26 mouse cellular contexts compared by ENCODE assay signal in the genomic region with DNA sequence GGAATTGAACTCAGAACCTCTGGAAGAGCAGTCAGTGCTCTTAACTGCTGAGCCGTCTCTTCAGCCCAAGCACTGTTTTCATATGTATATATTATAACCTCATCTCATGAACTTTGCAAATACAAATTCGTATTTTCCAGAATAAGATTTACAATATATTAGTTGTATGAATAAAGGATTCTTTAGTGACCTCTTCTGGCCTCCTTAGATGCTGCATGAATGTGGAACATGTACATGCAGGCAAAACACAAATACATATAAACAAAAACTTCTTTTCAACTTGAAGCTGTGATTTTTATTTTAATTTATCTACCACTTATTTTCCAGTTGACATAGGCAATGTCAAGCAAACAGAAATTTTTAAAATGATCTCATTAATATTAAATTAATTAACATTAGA. TPM values are rescaled to one million over a fixed set of nuclear protein-coding genes. Genes with fewer than 3 reads are reported as not detected.
A peak's percentile ranks its signal among the peaks of the same experiment; 100 is the strongest.
DNase-seq lines count a peak whose midpoint lies in the region; ATAC-seq and TF ChIP-seq lines count a peak whose summit lies in the region.
"Had no signal": no experiment of that assay in that cellular context is flagged by ENCODE, and none has a peak within 500 bp of the region (broad histone marks: within the 10 kb centered on the region; RNA-seq: fewer than 3 reads in every experiment).

No protein-coding gene starts in this region.

- no peak for ATAC-seq in midbrain, postnatal 0 days (ENCODE audit: low FRiP score)
- no peak for ATAC-seq in stomach, postnatal 0 days (ENCODE audit: low FRiP score, low TSS enrichment)

- no peak overlapping the region for H3K4me2 ChIP-seq in midbrain, postnatal 0 days (ENCODE audit: low read depth, low read length, poor library complexity, severe bottlenecking)
- H3K4me2 ChIP-seq in stomach, postnatal 0 days (replicated peaks; ENCODE audit: low read depth): no peak overlapping the region
- H3K4me2 ChIP-seq: embryonic facial prominence, embryonic 12.5 days; heart, embryonic 11.5 days; hindbrain, embryonic 12.5 days; limb, embryonic 15.5 days; lung, embryonic 15.5 days; midbrain, embryonic 11.5 days; neural tube, embryonic 15.5 days; stomach, embryonic 15.5 days had no signal

- H3K4me3 ChIP-seq in heart, adult 2 months: no peak overlapping the region
- H3K4me3 ChIP-seq in heart, embryonic 10.5 days: no peak overlapping the region
- H3K4me3 ChIP-seq in left cerebral cortex, adult 2 months: no peak overlapping the region
- no peak overlapping the region for H3K4me3 ChIP-seq in midbrain, postnatal 0 days (ENCODE audit: low read depth, low read length)
- no peak overlapping the region for H3K4me3 ChIP-seq in midbrain, embryonic 10.5 days
- H3K4me3 ChIP-seq in stomach, postnatal 0 days (ENCODE audit: low read depth, low read length): no peak overlapping the region
- H3K4me3 ChIP-seq: embryonic facial prominence, embryonic 12.5 days; hindbrain, embryonic 12.5 days; limb, embryonic 15.5 days; lung, embryonic 15.5 days; neural tube, embryonic 15.5 days; stomach, embryonic 15.5 days had no signal

- no peaks in the 10 kb centered on the region for H3K36me3 ChIP-seq in heart, adult 2 months (ENCODE audit: control insufficient read depth, insufficient read depth, low read length)
- H3K36me3 ChIP-seq in heart, embryonic 10.5 days: peaks cover 5% of the 10 kb centered on the region; the same call in 1 of the 2 replicates
- no peaks in the 10 kb centered on the region for H3K36me3 ChIP-seq in midbrain, postnatal 0 days (ENCODE audit: insufficient read depth, low read length)
- no peaks in the 10 kb centered on the region for H3K36me3 ChIP-seq in midbrain, embryonic 10.5 days
- H3K36me3 ChIP-seq in stomach, postnatal 0 days (ENCODE audit: control insufficient read depth, insufficient read depth, low read length): no peaks in the 10 kb centered on the region
- H3K36me3 ChIP-seq: embryonic facial prominence, embryonic 12.5 days; hindbrain, embryonic 12.5 days; lung, embryonic 15.5 days; neural tube, embryonic 15.5 days; stomach, embryonic 15.5 days had no signal

- peak; percentile 64 for TF ChIP-seq CTCF in heart, adult 2 months (IDR thresholded peaks at IDR 0.05)
- TF ChIP-seq CTCF in left cerebral cortex, adult 2 months (IDR thresholded peaks at IDR 0.05): peak; percentile 39
- TF ChIP-seq CTCF in midbrain, postnatal 0 days (IDR thresholded peaks at IDR 0.05): peak; percentile 30
- peak; percentile 54 for TF ChIP-seq CTCF in stomach, postnatal 0 days (IDR thresholded peaks at IDR 0.05; ENCODE audit: low read depth)

- H3K4me1 ChIP-seq in heart, adult 2 months (ENCODE audit: control insufficient read depth, insufficient read depth, low read length): no peaks in the 10 kb centered on the region
- H3K4me1 ChIP-seq in heart, embryonic 10.5 days: no peaks in the 10 kb centered on the region
- no peaks in the 10 kb centered on the region for H3K4me1 ChIP-seq in midbrain, postnatal 0 days (ENCODE audit: insufficient read depth, low read length)
- no peaks in the 10 kb centered on the region for H3K4me1 ChIP-seq in midbrain, embryonic 10.5 days
- H3K4me1 ChIP-seq in stomach, postnatal 0 days (replicated peaks; ENCODE audit: control insufficient read depth, insufficient read depth): no peaks in the 10 kb centered on the region
- H3K4me1 ChIP-seq: embryonic facial prominence, embryonic 12.5 days; hindbrain, embryonic 12.5 days; limb, embryonic 15.5 days; lung, embryonic 15.5 days; neural tube, embryonic 15.5 days; stomach, embryonic 15.5 days had no signal

- TF ChIP-seq POLR2A in heart, adult 2 months (IDR thresholded peaks at IDR 0.05; ENCODE audit: insufficient read depth, low read depth, low read length): no peak

- no peaks in the 10 kb centered on the region for H3K79me2 ChIP-seq in heart, adult 2 months (replicated peaks; ENCODE audit: control insufficient read depth, insufficient read depth, low read length)

- no peak overlapping the region for H3K9ac ChIP-seq in heart, adult 2 months (ENCODE audit: low read depth, low read length)
- no peak overlapping the region for H3K9ac ChIP-seq in midbrain, postnatal 0 days (replicated peaks; ENCODE audit: low read length, poor library complexity, severe bottlenecking)
- no peak overlapping the region for H3K9ac ChIP-seq in stomach, postnatal 0 days (ENCODE audit: low read length)
- H3K9ac ChIP-seq: embryonic facial prominence, embryonic 12.5 days; hindbrain, embryonic 12.5 days; limb, embryonic 15.5 days; lung, embryonic 15.5 days; neural tube, embryonic 15.5 days; stomach, embryonic 15.5 days had no signal

- no peak for DNase-seq in heart, adult 2 months
- DNase-seq in heart, embryonic 10.5 days (ENCODE audit: low spot score): no peak
- DNase-seq in left cerebral cortex, adult 2 months (ENCODE audit: extremely low spot score in 1 of 2, low spot score in 2 of 2): no peak
- no peak for DNase-seq in left cerebral cortex, postnatal 36 days (ENCODE audit: low spot score in 2 of 2)
- no peak for DNase-seq in midbrain, postnatal 0 days (ENCODE audit: low spot score)
- no peak for DNase-seq in midbrain, embryonic 10.5 days (ENCODE audit: low spot score)
- no peak for DNase-seq in stomach, postnatal 0 days (ENCODE audit: low spot score)
- no peak for DNase-seq in left cerebral cortex, adult 9 months (ENCODE audit: low spot score in 2 of 2)
- DNase-seq: adrenal gland, postnatal 36 days; cerebellum, adult 11-12 months; cerebellum, postnatal 14 days; heart, postnatal 10 days; kidney, adult 8-10 months; kidney, postnatal 14 days; left cerebral cortex, postnatal 4 days; right cerebral cortex, adult 18-20 months; right cerebral cortex, postnatal 4 days; thymus, adult 18-20 months had no signal

- H3K27me3 ChIP-seq in heart, adult 2 months (ENCODE audit: control insufficient read depth, insufficient read depth, low read length): no peaks in the 10 kb centered on the region
- no peaks in the 10 kb centered on the region for H3K27me3 ChIP-seq in heart, embryonic 10.5 days (ENCODE audit: insufficient read depth, poor library complexity, severe bottlenecking)
- no peaks in the 10 kb centered on the region for H3K27me3 ChIP-seq in midbrain, postnatal 0 days (ENCODE audit: insufficient read depth, low read length)
- H3K27me3 ChIP-seq in midbrain, embryonic 10.5 days (ENCODE audit: low read depth, poor library complexity, severe bottlenecking): no peaks in the 10 kb centered on the region
- no peaks in the 10 kb centered on the region for H3K27me3 ChIP-seq in stomach, postnatal 0 days (ENCODE audit: control insufficient read depth, insufficient read depth, low read length)
- H3K27me3 ChIP-seq: embryonic facial prominence, embryonic 12.5 days; hindbrain, embryonic 12.5 days; limb, embryonic 15.5 days; lung, embryonic 15.5 days; neural tube, embryonic 15.5 days; stomach, embryonic 15.5 days had no signal

- no peak overlapping the region for H3K27ac ChIP-seq in heart, adult 2 months
- no peak overlapping the region for H3K27ac ChIP-seq in heart, embryonic 10.5 days
- H3K27ac ChIP-seq in left cerebral cortex, adult 2 months: no peak overlapping the region
- H3K27ac ChIP-seq in midbrain, postnatal 0 days (ENCODE audit: low read depth, low read length): no peak overlapping the region
- H3K27ac ChIP-seq in midbrain, embryonic 10.5 days (replicated peaks): no peak overlapping the region
- H3K27ac ChIP-seq in stomach, postnatal 0 days (replicated peaks): no peak overlapping the region
- H3K27ac ChIP-seq: embryonic facial prominence, embryonic 12.5 days; hindbrain, embryonic 12.5 days; limb, embryonic 15.5 days; lung, embryonic 15.5 days; neural tube, embryonic 15.5 days; stomach, embryonic 15.5 days had no signal

- no peak for TF ChIP-seq EP300 in heart, adult 2 months (IDR thresholded peaks at IDR 0.05; ENCODE audit: insufficient read depth, low read depth, low read length)
- TF ChIP-seq EP300 in stomach, postnatal 0 days (optimal IDR thresholded peaks at IDR 0.05): no peak

- intact Hi-C loops in heart, adult 2 months (cut with DNase I): loop anchor here (1.0 kb wide), 1 partner anchor 138 kb away; no protein-coding TSS in a partner anchor
- intact Hi-C loops in left cerebral cortex, adult 2 months (cut with DNase I): no loop called here
- intact Hi-C loops in left cerebral cortex, postnatal 36 days (cut with DNase I): no loop called here

- 63% methylated on average over 2 of the region's 2 CpGs for WGBS in heart, adult 2 months
- 67% methylated on average over 2 of the region's 2 CpGs for WGBS in heart, embryonic 10.5 days
- 62% methylated on average over 2 of the region's 2 CpGs for WGBS in midbrain, postnatal 0 days
- 83% methylated on average over 2 of the region's 2 CpGs for WGBS in midbrain, embryonic 10.5 days
- 50% methylated on average over 2 of the region's 2 CpGs for WGBS in stomach, postnatal 0 days

- no peaks in the 10 kb centered on the region for H3K9me3 ChIP-seq in heart, embryonic 10.5 days
- H3K9me3 ChIP-seq in midbrain, postnatal 0 days (ENCODE audit: low read length): no peaks in the 10 kb centered on the region
- no peaks in the 10 kb centered on the region for H3K9me3 ChIP-seq in midbrain, embryonic 10.5 days (replicated peaks)
- H3K9me3 ChIP-seq in stomach, postnatal 0 days (ENCODE audit: control insufficient read depth, low read length): no peaks in the 10 kb centered on the region
- H3K9me3 ChIP-seq: embryonic facial prominence, embryonic 12.5 days; hindbrain, embryonic 12.5 days; limb, embryonic 15.5 days; lung, embryonic 15.5 days; neural tube, embryonic 15.5 days; stomach, embryonic 15.5 days had no signal

RNA-seq across cellular contexts. Expression of gene Spata1, which starts 17.5 kb away (rescaled TPM):
- 1 to 10 TPM; 1.4 to 2.3 TPM for total RNA-seq in heart, adult 2 months (2021)
- 1.2 and 1.8 TPM in 2 replicates for polyA plus RNA-seq in heart, adult 2 months (2012; rRNA removed)
- 5.0 and 5.4 TPM in 2 replicates for polyA plus RNA-seq in heart, embryonic 10.5 days (2016; fragmentation: Nextera tagmentation; extraction: Ambion mirVana)
- 1 to 10 TPM; 3.2 to 3.7 TPM for total RNA-seq in left cerebral cortex, adult 2 months (2021)
- total RNA-seq in left cerebral cortex, postnatal 36 days (2021): 1 to 10 TPM; 4.4 to 5.1 TPM
- total RNA-seq in midbrain, postnatal 0 days (2014; rRNA removed): 0.71 and 2.4 TPM in 2 replicates
- 3.0 and 3.1 TPM in 2 replicates for polyA plus RNA-seq in midbrain, postnatal 0 days (2015; fragmentation: Nextera tagmentation; extraction: Ambion mirVana)
- polyA plus RNA-seq in midbrain, embryonic 10.5 days (2016; fragmentation: Nextera tagmentation; extraction: Ambion mirVana): 4.7 and 5.8 TPM in 2 replicates
- polyA plus RNA-seq in stomach, postnatal 0 days (2015; fragmentation: Nextera tagmentation; extraction: Ambion mirVana): 1.1 and 2.4 TPM in 2 replicates

RNA-seq across cellular contexts. Expression of gene Gng5, which starts 17.6 kb away (rescaled TPM):
- 100 to 1,000 TPM; 216 to 264 TPM for total RNA-seq in heart, adult 2 months (2021)
- 331 and 445 TPM in 2 replicates for polyA plus RNA-seq in heart, adult 2 months (2012; rRNA removed)
- 1,312 and 1,459 TPM in 2 replicates for polyA plus RNA-seq in heart, embryonic 10.5 days (2016; fragmentation: Nextera tagmentation; extraction: Ambion mirVana)
- 10 to 100 TPM; 41.1 to 46.3 TPM for total RNA-seq in left cerebral cortex, adult 2 months (2021)
- 10 to 100 TPM; 45.4 to 45.7 TPM for total RNA-seq in left cerebral cortex, postnatal 36 days (2021)
- 67.5 and 85.1 TPM in 2 replicates for total RNA-seq in midbrain, postnatal 0 days (2014; rRNA removed)
- 244 and 247 TPM in 2 replicates for polyA plus RNA-seq in midbrain, postnatal 0 days (2015; fragmentation: Nextera tagmentation; extraction: Ambion mirVana)
- polyA plus RNA-seq in midbrain, embryonic 10.5 days (2016; fragmentation: Nextera tagmentation; extraction: Ambion mirVana): 1,116 and 1,275 TPM in 2 replicates
- 1,101 and 1,141 TPM in 2 replicates for polyA plus RNA-seq in stomach, postnatal 0 days (2015; fragmentation: Nextera tagmentation; extraction: Ambion mirVana)

RNA-seq across cellular contexts. Expression of gene Ctbs, which starts 32.4 kb away (rescaled TPM):
- 1 to 10 TPM; 3.2 to 3.7 TPM for total RNA-seq in heart, adult 2 months (2021)
- polyA plus RNA-seq in heart, adult 2 months (2012; rRNA removed): 1.7 and 3.6 TPM in 2 replicates
- 9.9 and 11.4 TPM in 2 replicates for polyA plus RNA-seq in heart, embryonic 10.5 days (2016; fragmentation: Nextera tagmentation; extraction: Ambion mirVana)
- 1 to 10 TPM; 7.1 to 8.1 TPM for total RNA-seq in left cerebral cortex, adult 2 months (2021)
- total RNA-seq in left cerebral cortex, postnatal 36 days (2021): 1 to 10 TPM; 6.6 to 8.9 TPM
- 6.3 and 6.7 TPM in 2 replicates for total RNA-seq in midbrain, postnatal 0 days (2014; rRNA removed)
- 4.3 and 4.7 TPM in 2 replicates for polyA plus RNA-seq in midbrain, postnatal 0 days (2015; fragmentation: Nextera tagmentation; extraction: Ambion mirVana)
- polyA plus RNA-seq in midbrain, embryonic 10.5 days (2016; fragmentation: Nextera tagmentation; extraction: Ambion mirVana): 5.7 and 6.6 TPM in 2 replicates
- polyA plus RNA-seq in stomach, postnatal 0 days (2015; fragmentation: Nextera tagmentation; extraction: Ambion mirVana): 7.9 and 8.7 TPM in 2 replicates

RNA-seq across cellular contexts. Expression of gene Rpf1, which starts 39.2 kb away (rescaled TPM):
- 10 to 100 TPM; 13.0 to 15.3 TPM for total RNA-seq in heart, adult 2 months (2021)
- polyA plus RNA-seq in heart, adult 2 months (2012; rRNA removed): 5.8 and 12.3 TPM in 2 replicates
- 45.0 and 57.3 TPM in 2 replicates for polyA plus RNA-seq in heart, embryonic 10.5 days (2016; fragmentation: Nextera tagmentation; extraction: Ambion mirVana)
- total RNA-seq in left cerebral cortex, adult 2 months (2021): 10 to 100 TPM; 16.9 to 20.7 TPM
- 10 to 100 TPM; 13.8 to 19.0 TPM for total RNA-seq in left cerebral cortex, postnatal 36 days (2021)
- 22.0 and 31.7 TPM in 2 replicates for total RNA-seq in midbrain, postnatal 0 days (2014; rRNA removed)
- 24.7 and 26.2 TPM in 2 replicates for polyA plus RNA-seq in midbrain, postnatal 0 days (2015; fragmentation: Nextera tagmentation; extraction: Ambion mirVana)
- 66.4 and 72.7 TPM in 2 replicates for polyA plus RNA-seq in midbrain, embryonic 10.5 days (2016; fragmentation: Nextera tagmentation; extraction: Ambion mirVana)
- polyA plus RNA-seq in stomach, postnatal 0 days (2015; fragmentation: Nextera tagmentation; extraction: Ambion mirVana): 30.8 and 31.2 TPM in 2 replicates
